Mouse (Mus musculus) CH12.LX (cell line): Measurements from ENCODE around the gene Pdhx. TPM values are rescaled to one million over a fixed set of nuclear protein-coding genes. Genes with fewer than 3 reads are reported as not detected.

ENCODE experiments used
- DNase-seq: peaks from one replicate; pipeline ENCODE4 v3.0.0-alpha.2; 2013; ENCODE audit errors: extremely low read depth
- H3K27ac ChIP-seq: 2 replicates; pipeline ENCODE4 v1.5.1; 2012; ENCODE audit warnings: low read depth, mild to moderate bottlenecking, control low read depth, moderate library complexity; ENCODE audit not compliant: insufficient read depth
- H3K27me3 ChIP-seq: replicated peaks from 2 replicates; pipeline ENCODE3; 2012; ENCODE audit warnings: inconsistent platforms
- H3K36me3 ChIP-seq, 2 experiments: replicated peaks in 1 of 2; 2 replicates each; pipeline versions ENCODE3 to v1.6.1; 2012; ENCODE audit warnings: inconsistent platforms in 1 of 2, low read length in 1 of 2, mild to moderate bottlenecking in 1 of 2, mixed read lengths in 1 of 2, moderate library complexity in 1 of 2; ENCODE audit not compliant: control insufficient read depth in 1 of 2, insufficient read depth in 1 of 2
- H3K4me1 ChIP-seq, 2 experiments: 2 replicates each; pipeline ENCODE4 v1.6.1; 2012; ENCODE audit warnings: inconsistent platforms in 1 of 2, moderate library complexity in 1 of 2; ENCODE audit not compliant: insufficient read depth in 2 of 2, control insufficient read depth in 1 of 2
- H3K4me2 ChIP-seq: 2 replicates; pipeline ENCODE4 v1.6.1; 2012; ENCODE audit warnings: low read depth, mild to moderate bottlenecking, control low read depth; ENCODE audit not compliant: poor library complexity, insufficient read depth, severe bottlenecking
- H3K4me3 ChIP-seq, 3 experiments: fragments of 150-350 bp in 1 of 3; sonication (generic) in 1 of 3; replicated peaks in 1 of 3; 2 replicates each; pipeline versions ENCODE3 to v1.5.1; 2011 to 2012; ENCODE audit warnings: low read depth in 2 of 3, low read length in 2 of 3, mild to moderate bottlenecking in 2 of 3, moderate library complexity in 2 of 3, control low read depth in 1 of 3, improper control_type of control experiment in 1 of 3, inconsistent platforms in 1 of 3, mixed read lengths in 1 of 3; ENCODE audit not compliant: poor library complexity in 1 of 3
- H3K79me2 ChIP-seq: replicated peaks from 2 replicates; pipeline ENCODE4 v1.6.1; 2012; ENCODE audit warnings: mild to moderate bottlenecking, moderate library complexity; ENCODE audit not compliant: control insufficient read depth, poor library complexity, insufficient read depth, severe bottlenecking; ENCODE audit errors: extremely low read depth
- H3K9ac ChIP-seq: 2 replicates; pipeline ENCODE4 v1.6.1; 2012; ENCODE audit warnings: low read depth, mild to moderate bottlenecking, control low read depth, moderate library complexity; ENCODE audit not compliant: insufficient read depth
- H3K9me3 ChIP-seq: replicated peaks from 2 replicates; pipeline ENCODE3; 2012; ENCODE audit warnings: low read length, inconsistent platforms, mixed read lengths
- CHD1 ChIP-seq: IDR thresholded peaks from 2 replicates; pipeline ENCODE4 v1.6.1; 2012; ENCODE audit warnings: low read depth, low read length, improper control_type of control experiment, inconsistent platforms
- E2F4 ChIP-seq: IDR thresholded peaks from 2 replicates; pipeline ENCODE4 v1.6.1; 2011; ENCODE audit warnings: low read depth, low read length, improper control_type of control experiment; ENCODE audit not compliant: insufficient replicate concordance
- ETS1 ChIP-seq: conservative IDR thresholded peaks from 2 replicates; pipeline ENCODE4 v1.6.1; 2012; ENCODE audit warnings: low read depth, mild to moderate bottlenecking, inconsistent platforms, low read length, improper control_type of control experiment, moderate library complexity
- JUND ChIP-seq: conservative IDR thresholded peaks from 2 replicates; pipeline ENCODE4 v1.6.1; 2011; ENCODE audit warnings: low read depth, low read length, improper control_type of control experiment
- MXI1 ChIP-seq: IDR thresholded peaks from 2 replicates; pipeline ENCODE4 v1.6.1; 2011; ENCODE audit warnings: mild to moderate bottlenecking, low read depth, low read length, improper control_type of control experiment
- NELFE ChIP-seq: IDR thresholded peaks from 2 replicates; pipeline ENCODE4 v1.6.1; 2011; ENCODE audit warnings: low read depth, low read length, improper control_type of control experiment
- UBTF ChIP-seq: IDR thresholded peaks from 2 replicates; pipeline ENCODE4 v1.6.1; 2012; ENCODE audit warnings: low read depth, mild to moderate bottlenecking, inconsistent platforms, low read length, improper control_type of control experiment, moderate library complexity
- USF1 ChIP-seq: IDR thresholded peaks from 2 replicates; pipeline ENCODE4 v1.6.1; 2014; ENCODE audit warnings: low read depth, mild to moderate bottlenecking, inconsistent platforms, low read length, improper control_type of control experiment
- dilution Hi-C: fragments of 300-500 bp; cut with MboI; formaldehyde crosslinking; loops from 2 replicates; pipeline ENCODE4 v1.14.3; 2020; ENCODE audit warnings: low sequenced_read_pairs; ENCODE audit not compliant: extremely low pct_unique_long_range_greater_than_20kb, extremely low pct_ligation_motif_present
- in situ Hi-C: fragments of 300-500 bp; cut with MboI; formaldehyde crosslinking; loops from 3 replicates; pipeline ENCODE4 v1.14.3; 2019; ENCODE audit warnings: low sequenced_read_pairs, low pct_ligation_motif_present, low pct_unique_long_range_greater_than_20kb, mixed read lengths
- polyA plus RNA-seq: library from polyadenylated mRNA; unstranded; fragments of >175 nt; gene quantifications from 2 replicates; pipeline ENCODE4 v1.2.1, GENCODE M21; 2012; ENCODE audit warnings: low read depth; ENCODE audit not compliant: insufficient read length
- total RNA-seq, 2 experiments: library from RNA; depleted of rRNA; stranded (reverse); fragments of 300-350 nt in 1 of 2; fragments of >200 nt in 1 of 2; gene quantifications; 2 replicates each; pipeline ENCODE4 v1.2.3; 2012 to 2014

The Pdhx gene
- total and polyA plus RNA-seq, 3 experiments: 78.9 to 131 (median 104) TPM

- dilution Hi-C loops (no loop called here), in situ Hi-C loops (no loop called here)
- Histone ChIP-seq H3K27me3 (no peaks in the 10 kb centered on the region), H3K4me2 (no peak overlapping the region), H3K27ac (no peak overlapping the region), H3K4me3 (no peak overlapping the region), H3K36me3 (peaks cover 0 to under 1% of the 10 kb centered on the region in 2 experiments), H3K4me1 (peaks cover 15 to 48% of the 10 kb centered on the region in 2 experiments), H3K79me2 (no peaks in the 10 kb centered on the region), H3K9me3 (peaks cover 5% of the 10 kb centered on the region), H3K9ac (no peak overlapping the region)
- DNase-seq: no peak
- TF ChIP-seq ETS1: no peak
- TF ChIP-seq USF1: no peak
- TF ChIP-seq E2F4: no peak
- no peak for TF ChIP-seq JUND
- no peak for TF ChIP-seq MXI1
- no peak for TF ChIP-seq CHD1
- no peak for TF ChIP-seq UBTF
- TF ChIP-seq NELFE: no peak
Measured at GRCm38 (mm10) chr2:102971951-102972350, 101.4 kb downstream of the Pdhx start.

Other genes with a start within 250 kb of the Pdhx start
- 122 and 153 TPM in 2 replicates for gene Cd44, start 171.8 kb downstream of the Pdhx start, total RNA-seq (2012; rRNA removed)
- 93.3 and 112 TPM in 2 replicates for gene Cd44, start 171.8 kb downstream of the Pdhx start, total RNA-seq (2014; rRNA removed)
- gene Cd44, start 171.8 kb downstream of the Pdhx start, polyA plus RNA-seq: 95.3 and 102 TPM in 2 replicates
- gene Apip, start 162 bp upstream of the Pdhx start, total RNA-seq (2012; rRNA removed): 111 and 126 TPM in 2 replicates
- 222 and 233 TPM in 2 replicates for gene Apip, start 162 bp upstream of the Pdhx start, total RNA-seq (2014; rRNA removed)
- gene Apip, start 162 bp upstream of the Pdhx start, polyA plus RNA-seq: 142 and 184 TPM in 2 replicates
- gene Ehf, start 229.8 kb upstream of the Pdhx start, total RNA-seq (2012; rRNA removed): not detected in 2 replicates
- gene Ehf, start 229.8 kb upstream of the Pdhx start, total RNA-seq (2014; rRNA removed): 0.31 and 0.63 TPM in 2 replicates
- gene Ehf, start 229.8 kb upstream of the Pdhx start, polyA plus RNA-seq: 0.57 and 0.64 TPM in 2 replicates